Mouse (Mus musculus): ENCODE results near the gene Trappc3.
"Not testable (repeated sequence)": the region's sequence is repeated elsewhere in the genome, so short reads cannot be mapped to it uniquely, and the experiment has no call there.

Trappc3 gene

DNA sequence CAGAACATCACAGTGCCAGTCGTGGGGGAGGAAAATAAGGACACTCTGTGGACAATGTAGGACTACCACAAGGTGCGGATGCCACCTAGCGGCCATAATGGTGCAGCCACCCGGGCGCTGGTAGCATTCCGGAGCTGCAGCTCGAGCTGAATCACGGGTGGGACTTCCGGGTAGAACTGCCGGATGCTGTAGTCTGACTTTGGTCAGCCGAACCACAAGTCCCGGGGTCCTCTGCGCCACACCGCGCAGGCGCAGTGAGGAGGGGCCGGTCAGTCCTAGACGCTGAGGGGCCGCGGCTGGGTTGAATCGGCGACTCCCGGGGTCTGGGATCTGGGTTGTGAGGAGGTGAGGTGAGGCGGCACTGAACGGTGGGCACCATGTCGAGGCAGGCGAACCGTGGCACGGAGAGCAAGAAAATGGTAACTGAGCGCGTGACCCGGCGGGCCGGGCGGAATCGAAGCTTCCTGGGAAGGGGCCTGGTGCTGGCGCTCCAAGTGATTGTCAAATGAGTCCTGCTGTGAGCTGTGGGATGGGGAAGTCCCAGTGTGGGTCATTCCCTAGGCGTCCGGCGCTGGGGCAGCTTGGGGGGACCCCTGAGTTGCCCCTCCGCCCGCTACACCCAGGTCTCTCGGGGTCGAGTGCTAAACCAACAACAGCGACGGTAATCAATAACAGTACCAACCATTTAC, at the start of gene Trappc3:
Gene Trappc3, plus strand, starts transcription at position 207 of the 689 bp plus-strand sequence.
- DNase-seq = peak; percentile 100

DNA sequence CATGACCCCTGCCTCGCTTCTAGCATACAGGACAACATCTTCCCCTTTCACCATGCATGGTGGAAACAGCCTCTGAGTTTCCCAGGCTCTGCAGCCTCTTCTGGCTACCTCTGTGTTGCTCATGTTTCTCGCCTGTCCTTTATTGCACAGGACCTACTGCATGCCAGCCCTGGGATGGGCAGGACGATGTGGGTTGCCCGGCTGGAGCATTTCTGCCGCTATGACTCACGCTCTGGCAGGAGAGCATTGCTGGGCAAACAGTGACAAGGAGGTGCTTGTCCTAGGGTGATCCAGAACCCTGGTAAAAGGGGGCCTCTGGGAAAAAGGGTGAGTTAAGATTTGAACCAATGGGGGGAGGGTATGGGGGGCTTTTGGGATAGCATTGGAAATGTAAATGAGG, 44.4 kb upstream of the Trappc3 start:
- DNase-seq = no peak

DNA sequence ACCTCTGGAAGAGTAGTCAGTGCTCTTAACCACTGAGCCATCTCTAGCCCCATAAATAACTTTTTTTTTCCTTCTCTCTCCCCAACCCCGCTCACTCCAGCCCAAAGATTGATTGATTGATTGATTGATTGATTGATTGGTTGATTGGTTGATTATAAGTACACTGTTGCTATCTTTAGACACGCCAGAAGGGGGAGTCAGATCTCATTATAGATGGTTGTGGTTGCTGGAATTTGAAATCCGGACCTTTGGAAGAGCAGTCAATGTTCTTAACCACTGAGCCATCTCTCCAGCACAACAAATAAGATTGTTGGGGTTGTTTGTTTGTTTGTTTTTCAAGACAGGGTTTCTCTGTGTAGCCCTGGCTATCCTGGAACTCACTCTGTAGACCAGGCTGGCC, 42.6 kb upstream of the Trappc3 start:
- not testable (repeated sequence) for DNase-seq

DNA sequence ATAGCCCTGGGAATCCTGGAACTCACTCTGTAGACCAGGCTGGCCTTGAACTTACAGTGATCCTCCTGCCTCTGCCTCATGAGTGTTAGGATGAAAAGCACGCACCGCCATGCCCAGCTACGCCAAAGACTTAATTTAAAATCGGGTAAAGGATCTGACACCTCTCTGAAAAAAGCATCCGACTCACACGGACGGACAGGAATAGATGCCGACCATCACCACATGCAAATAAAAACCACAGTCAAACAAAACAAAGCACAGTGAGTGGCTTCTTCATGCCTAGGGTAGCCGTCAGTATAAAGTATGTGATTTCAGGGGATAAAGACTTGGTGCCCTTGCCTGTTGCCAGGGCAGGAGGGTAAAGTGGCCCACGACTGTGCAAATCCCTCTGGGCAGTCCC, 42.1 kb upstream of the Trappc3 start:
- DNase-seq = no peak

DNA sequence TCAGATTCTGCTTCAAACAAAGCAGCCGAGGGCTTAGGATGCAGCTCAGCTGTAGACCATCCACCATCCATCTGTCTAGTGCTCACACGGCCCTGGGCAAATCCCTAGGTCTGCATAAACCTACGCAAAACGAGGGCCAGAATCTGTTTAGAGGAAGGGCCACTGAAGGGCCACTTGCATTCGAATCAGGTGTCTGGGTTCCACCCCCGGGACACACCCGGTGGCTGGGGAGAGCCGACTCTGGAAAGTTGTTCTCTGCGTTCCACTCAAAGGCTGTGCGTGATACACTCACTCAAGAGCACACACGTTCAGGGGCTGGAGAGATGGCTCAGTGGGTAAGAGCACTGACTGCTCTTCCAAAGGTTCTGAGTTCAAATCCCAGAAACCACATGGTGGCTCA, 39.5 kb upstream of the Trappc3 start:
- DNase-seq = no peak

DNA sequence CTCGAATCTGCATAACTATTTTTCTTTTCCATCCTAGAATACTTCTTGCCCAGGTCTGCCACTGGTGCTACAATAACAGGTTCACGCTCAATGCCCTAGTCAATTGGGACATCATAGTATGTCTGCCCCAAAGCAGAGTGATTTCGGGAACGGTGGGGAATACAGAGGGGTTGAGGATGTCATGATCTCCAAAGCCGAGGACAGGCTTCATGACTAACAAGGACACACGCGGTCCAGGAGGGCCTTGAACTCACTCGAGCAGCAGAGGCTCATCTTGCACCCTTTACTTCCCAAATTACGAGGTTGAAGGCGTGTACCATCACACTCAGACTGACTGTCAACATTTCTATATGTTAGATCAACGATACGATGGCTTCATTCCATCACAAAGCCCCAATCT, 35.5 kb upstream of the Trappc3 start:
- no peak for DNase-seq

DNA sequence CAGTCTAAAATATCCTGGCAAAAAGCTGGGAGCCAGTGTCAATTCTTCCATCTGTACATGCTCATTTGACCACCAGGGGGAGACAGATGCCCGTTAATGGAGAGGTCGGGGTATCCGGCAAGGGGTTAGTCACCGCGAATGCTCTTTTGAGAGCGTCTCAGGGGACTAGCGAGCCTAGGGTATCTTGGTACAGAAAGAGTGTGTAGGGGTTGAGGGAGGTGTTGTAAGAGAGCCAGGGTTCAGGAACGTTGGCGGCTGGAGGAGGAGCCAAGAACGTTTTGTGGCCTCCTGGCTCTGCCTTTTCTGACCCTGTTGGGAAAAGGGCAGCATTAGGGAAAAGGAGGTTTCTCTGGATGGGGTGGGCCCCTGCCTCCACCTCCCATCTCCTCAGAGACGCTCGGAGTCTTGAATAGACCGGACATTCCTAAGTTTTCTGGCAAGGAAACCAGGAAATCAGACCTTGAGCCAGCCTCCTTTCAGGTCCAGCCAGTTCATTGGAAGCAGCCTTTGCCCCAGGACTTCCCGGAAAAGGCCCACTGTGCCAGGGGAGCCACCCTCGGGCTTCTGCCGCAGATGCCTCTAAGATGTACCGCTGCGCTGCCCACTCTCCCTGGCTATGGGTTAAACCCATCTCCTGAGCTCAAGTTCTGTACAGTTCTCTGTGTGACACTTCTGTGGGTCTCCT, 34.9 kb upstream of the Trappc3 start:
- peak; percentile 88 for DNase-seq

DNA sequence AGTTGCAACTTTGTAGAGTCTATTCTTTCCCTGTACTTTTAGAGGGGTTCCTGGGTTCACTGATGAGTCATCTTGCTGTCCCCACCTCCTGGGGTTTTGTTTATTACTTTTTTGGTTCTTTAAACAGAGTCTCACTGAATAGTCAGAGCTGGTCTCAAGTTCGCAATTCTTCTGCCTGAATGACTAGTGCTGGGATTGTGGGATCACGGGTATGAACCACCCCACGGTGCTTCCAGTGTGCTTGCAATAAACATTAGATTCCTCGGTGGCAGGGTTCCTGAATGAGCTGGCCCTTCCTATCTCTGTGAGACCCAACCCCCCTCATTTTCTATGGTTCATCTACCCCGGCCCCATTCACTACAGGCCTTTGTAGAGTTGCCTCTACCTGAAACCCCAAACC, 34.0 kb upstream of the Trappc3 start:
- DNase-seq = no peak

DNA sequence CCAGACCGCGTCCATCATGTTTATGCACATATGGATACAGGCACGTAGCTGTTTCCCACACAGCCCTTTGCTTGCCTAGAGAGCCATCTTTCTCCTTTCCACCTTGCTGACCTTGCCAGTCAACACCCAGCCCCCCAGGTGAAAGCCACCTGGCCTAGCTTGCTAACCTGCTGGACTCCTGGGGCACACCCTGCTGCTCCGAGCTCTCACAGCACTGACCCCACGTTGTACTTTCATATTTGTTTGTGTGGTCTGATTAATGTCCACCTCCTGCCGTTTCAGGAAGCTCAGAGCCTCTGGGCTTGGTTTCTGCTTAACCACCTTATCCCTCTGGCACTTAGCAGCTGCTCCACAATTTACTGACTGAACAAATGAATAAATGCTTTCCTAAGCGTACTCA, 32.2 kb upstream of the Trappc3 start:
- no peak for DNase-seq

DNA sequence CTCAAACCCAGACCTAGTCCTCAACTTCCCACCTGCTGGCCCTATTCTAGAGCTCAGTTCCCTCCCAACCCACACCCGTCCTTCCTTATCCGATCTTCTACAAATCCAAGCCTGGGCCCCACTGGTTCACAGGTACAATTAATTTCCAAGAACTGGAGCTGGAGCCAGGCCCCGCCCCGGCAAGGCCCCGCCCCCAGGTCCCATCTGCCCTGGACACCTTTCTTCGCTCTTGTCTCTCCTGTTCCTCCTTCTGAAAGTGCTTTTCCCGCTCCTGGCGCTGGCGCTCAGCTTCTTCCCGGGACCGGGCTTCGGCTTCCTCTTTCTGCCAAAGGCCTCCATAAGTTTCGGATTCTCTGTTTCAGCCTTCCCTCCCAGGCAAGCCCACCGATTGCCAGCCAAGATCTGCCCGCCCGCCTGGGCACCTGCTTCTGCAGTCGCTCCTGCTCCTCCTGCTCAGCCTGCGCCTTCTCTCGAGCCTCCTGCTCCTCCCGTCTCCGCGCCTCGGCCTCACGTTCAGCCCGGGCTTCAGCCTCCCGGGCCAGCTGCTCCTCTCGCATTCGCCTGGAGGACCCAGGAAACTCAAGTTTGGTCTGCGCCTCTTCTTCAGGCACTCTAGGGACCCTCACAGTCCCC, 28.3 kb upstream of the Trappc3 start:
- DNase-seq = no peak

DNA sequence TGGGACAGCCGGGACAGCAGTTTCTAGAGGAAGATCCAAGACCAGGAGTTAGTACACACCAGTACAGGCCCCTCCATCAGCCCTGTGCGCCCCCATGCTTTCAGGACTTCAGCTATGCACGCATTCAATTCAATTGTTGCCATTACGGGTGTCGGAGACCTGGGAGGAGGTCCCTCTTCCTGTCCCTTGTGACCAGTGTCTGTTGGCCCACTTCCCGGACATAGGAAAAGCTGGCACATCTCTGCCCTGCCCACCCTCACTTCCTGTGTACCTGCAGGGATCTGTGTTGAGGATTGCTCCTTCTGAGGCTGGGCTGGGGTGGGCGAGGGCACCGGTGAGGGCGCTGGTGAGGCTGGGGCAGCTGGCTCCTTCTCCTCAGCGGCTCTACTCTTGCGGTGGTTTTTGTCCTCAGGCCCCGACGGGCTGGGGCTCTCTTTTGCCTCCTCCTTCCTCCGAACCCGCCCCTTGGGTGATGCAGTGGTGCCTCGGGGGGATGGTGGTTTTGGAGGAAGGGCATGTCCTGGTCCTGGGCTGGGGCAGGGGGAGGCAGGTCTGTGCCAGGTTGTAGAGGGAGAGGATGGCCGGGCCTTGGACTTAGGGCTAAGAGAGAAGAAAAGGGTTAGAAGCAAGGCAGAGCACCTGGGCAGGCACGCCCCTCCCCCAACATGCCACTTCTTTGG, 27.5 kb upstream of the Trappc3 start:
- DNase-seq = no peak

DNA sequence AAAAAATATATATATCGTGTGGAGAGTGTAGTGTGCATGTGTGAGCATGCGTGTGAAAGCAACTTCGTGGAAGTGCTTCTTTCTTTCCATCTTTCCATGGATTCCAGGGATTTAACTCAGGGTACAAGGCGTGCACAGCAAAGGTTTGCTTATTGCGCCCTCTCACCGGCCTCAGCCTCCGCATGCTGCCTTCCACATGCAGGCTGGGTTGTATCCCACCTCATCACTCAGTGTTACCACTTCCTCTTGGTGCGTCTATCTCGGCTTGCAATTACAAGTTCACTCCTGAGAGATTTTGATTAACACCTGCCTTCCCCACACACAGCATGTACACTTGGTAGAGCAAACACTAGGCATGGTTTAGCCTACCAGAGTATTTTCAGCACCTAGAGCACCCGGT, 26.9 kb upstream of the Trappc3 start:
- DNase-seq = no peak

DNA sequence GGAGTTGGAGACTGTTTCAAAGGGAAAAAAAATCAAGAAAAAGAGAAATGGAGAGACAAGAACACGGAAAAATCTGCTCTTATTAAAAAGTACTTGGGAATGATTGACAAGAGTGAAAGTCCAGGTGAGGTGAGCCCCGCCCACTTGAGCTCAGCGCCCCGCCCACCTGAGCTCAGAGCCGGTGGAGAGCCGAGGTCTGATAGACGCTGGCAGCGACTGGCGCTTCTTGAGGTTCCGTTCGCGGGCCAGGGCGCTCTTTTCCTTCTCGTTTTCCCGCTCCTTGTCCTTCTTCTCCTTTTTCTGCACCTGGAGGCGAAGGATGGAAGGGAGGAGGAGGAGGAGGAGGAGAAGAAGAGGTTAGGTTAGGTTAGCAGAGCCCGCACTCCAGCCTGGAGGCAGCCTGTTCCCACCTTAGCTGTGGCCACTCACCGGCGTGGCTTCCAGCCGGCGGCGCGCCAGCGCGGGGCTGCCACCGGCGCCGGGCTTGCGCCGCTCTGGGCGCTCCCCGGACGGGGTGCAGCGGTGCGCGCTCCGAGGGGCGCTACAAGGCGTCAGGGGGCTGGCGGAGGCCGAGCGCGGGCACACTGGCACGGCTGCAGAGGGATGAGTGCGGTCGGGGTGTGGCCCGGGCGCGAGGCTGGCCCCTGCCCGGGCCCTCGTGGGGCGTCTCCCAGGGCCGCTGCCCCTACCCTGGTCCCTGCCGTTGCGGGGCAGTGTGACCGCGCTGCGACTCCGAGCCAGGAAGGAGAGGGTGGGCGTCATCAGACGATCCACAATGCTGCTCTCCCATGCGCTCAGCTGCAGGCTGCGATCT, 25.5 kb upstream of the Trappc3 start:
- DNase-seq = peak; percentile 15

DNA sequence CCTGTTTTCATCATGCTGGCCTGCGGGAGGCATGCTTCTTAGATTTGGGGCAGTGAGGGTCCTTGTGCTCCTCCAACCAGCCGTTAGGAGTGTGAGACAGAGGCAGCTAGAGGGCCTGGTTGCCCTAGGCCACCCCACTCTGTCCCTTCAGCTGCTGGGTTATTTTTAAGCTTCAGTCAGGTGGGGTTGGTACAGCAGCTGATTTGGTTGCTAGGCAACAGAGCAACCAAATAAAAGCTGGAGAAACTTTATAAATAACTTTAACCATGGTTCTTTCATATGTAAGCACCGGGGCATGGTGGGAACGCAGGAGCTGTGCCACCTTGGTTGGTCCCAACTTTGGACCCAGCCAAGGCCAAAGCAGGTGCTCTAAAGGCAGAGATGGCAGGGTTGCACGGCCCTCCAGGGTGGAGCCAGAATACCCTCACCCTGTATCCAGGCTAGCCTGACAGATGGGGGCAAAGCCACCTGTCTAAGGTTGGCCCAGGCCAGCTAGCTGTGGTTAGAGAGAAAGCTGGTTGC, 24.3 kb upstream of the Trappc3 start:
- DNase-seq = peak; percentile 12

DNA sequence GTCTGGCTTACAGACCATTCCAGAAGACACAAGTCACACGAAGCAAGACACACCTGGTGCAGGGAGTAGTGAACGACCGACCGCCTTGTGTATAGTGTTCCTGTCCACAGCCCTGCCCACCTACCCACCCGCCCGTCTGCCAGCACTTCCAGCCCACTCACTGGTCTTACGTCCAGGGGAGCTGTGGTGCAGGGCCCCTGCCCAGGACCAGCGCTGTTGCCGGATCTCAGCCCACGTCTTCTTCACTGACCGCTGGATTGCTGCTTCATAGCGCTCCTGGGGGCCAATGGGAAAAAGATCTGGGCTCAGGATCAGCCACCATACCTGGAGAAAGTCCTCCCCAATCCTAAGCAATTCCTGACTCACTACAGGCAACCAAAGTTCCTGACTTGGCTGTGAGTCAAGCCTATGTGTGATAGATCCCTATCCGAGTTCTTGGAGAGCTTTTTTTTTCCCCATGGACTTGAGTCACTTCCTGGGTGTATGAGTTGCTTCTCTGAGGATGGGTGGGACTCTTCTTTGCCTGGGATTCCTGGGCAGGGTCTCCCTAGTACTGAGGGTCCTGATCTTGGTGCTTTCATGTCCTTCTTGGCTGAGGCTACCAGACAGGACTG, 22.2 kb upstream of the Trappc3 start:
- DNase-seq = peak; percentile 4

DNA sequence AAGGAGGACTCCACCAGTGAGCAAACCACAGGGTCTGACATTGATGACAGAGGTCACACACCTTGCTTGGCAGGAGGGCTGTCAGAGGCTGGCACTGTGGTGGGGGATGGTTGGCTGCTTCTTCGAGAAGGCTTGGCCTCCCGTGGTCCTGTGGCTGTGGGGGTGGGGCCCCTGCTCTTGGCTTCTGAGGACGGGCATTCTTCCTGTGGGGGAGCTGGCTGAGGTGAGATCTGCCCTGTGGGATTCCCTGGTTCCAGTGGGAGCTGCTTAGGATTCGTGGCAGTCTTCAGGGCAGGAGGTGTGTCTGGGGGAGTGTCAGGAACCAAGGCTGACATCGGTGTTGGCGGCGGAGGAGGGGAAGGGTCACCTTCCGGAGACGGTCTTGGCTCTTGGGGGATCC, 20.2 kb upstream of the Trappc3 start:
- DNase-seq = peak; percentile 38

DNA sequence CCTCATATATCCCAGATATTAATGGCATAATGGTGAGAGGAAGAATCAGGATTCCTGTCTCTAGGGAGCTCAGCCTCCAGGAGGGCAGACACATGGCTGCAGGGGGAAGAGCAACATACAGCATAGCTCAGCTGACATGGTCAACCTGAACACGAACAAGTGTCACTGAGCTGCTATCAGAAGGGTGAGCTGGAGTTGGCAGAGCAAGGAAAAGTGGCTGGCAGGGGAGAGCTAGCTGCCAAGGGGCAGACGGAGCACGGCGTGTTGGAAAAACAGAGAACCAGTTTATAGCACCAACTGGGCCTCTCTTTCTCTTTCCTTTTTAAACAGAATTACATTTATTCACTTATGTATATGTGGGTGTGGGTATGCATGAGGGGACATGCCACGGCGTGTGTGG, 19.6 kb upstream of the Trappc3 start:
- DNase-seq = peak; percentile 45

DNA sequence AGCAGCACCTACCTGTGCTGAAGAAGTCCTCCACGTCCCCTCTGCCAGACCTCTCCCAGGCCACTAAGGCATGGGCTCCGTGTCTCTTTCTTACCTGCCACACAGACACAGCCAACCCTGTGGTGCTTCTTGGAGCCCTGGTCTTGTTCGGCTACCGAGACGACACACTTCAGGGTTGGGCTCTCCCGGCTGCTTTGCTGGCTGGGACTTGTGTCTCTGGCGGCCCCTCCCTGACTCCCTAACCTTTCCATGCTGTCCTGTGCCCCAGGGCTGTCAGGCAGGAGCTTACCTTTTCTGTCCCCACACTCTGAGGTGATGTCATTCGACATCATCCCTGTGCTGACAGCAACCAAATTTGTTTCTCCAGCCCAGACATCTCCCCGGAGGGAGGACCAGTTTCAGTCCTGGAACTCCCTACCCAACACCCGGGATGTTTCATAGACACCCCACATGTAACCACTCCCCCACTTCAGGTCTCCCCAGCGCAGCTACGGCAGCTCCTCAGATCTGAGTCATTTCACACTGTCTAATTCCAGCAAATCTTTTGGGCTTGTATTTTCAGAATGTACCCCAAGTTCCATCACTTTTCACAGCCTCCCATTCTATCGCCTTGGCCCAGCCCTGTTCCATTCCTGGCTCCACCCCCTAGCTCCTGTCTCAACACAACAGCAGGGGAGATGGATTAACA, 15.8 kb upstream of the Trappc3 start:
- DNase-seq = no peak

DNA sequence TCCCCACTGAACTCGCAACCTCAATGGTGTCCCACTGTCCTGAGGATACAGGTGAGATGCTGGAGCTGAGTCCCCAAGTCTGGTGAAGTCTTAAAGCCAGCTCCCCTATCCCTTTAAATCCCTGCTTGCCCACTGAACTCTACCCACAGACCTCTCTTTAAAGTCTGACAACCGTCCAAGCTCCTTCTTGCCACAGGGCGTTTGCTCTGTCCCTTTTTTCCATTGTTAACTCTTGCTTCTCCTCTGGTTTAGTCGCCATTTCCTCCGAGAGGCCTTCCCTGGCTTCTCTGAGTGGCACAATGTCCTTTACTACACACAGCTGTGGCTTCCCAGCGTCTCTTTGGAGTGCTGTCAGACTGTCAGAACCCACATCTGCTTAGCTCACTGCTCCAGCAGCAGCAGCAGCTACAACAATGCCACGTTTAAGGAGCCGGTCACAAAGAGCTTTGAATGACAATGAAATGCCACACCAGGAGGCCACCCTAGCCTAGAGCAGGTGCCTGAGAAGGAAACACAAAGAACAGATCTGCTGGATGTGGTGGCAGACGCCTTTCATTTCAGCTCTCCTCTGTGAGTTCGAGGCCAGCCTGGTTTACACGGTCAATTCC, 13.8 kb upstream of the Trappc3 start:
- DNase-seq = no peak

DNA sequence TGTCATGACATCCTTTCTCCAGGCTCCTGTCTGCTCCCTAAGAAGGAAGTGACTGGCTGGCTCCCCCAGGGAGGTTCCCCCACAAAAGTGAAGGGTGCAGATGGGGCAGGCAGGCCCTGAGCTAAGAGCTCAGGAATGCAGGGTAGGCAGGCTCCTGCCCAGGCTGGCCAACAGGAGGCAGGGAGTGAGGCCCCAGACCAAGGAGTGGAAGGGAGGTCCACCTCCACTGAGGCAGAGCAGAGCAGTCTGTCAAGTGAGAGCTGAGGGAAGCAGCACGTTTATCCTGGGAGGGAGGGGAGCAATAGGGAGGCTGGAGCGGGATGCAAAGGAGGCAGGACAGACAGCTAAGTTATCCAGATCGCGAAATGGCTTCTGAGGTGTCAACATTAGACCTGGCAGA, 11.5 kb upstream of the Trappc3 start:
- no peak for DNase-seq

DNA sequence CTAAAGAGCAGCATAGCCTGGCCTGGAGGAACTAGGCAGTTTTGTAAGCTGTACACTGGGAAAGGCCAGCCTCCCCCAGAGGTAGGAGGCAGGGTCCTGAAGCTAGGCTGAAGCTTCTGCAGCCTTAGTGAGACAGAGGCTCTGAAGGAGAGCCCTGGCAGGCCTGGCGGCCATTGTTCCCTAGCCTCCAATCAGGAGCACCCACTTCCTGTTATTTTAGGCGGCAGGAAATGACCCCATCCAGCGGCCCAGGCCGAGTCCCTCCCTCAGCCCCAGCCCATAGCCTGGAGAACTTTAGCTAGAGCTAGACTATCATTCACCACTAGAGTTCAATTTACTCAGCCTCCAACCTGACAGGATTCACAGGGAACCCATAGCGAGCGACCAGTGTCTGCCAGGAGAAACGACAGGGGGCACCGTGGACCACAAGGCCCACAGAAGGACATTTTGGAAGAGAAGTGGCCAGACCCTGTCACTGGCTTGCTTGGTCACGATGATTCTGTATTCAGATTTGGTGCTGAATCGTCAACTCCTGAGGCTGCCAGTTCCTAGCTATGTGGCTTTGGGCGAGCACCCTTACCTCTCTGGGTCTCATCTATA, 10.4 kb upstream of the Trappc3 start:
- DNase-seq = no peak

Data from cerebellum, adult 11 months (tissue).